Mouse (Mus musculus): ENCODE data around the gene Hist1h4c. TPM values are rescaled to one million over a fixed set of nuclear protein-coding genes. Genes with fewer than 3 reads are reported as not detected.
"Not testable (repeated sequence)": the region's sequence is repeated elsewhere in the genome, so short reads cannot be mapped to it uniquely, and the experiment has no call there.

Gene Hist1h4c
- polyA plus RNA-seq, 1 experiment, result 3.0 TPM

- Histone ChIP-seq H3K36me3 (ENCODE audit: control insufficient read depth) (peaks cover 24% of the 10 kb centered on the region), H3K4me3 (replicated peaks) (peak overlapping the region; percentile 19), H3K27me3 (ENCODE audit: control insufficient read depth) (no peaks in the 10 kb centered on the region), H3K4me1 (ENCODE audit: control insufficient read depth) (peaks cover 51% of the 10 kb centered on the region), H3K9me3 (ENCODE audit: control insufficient read depth, low read length) (no peaks in the 10 kb centered on the region)
- TF ChIP-seq GATA1 (IDR thresholded peaks at IDR 0.05; ENCODE audit: low read length) (no peak), TAL1 (IDR thresholded peaks at IDR 0.05; ENCODE audit: low read length) (no peak)
Observed at GRCm38 (mm10) chr13:23687907-23688306, 10.3 kb downstream of the Hist1h4c start.

DNA sequence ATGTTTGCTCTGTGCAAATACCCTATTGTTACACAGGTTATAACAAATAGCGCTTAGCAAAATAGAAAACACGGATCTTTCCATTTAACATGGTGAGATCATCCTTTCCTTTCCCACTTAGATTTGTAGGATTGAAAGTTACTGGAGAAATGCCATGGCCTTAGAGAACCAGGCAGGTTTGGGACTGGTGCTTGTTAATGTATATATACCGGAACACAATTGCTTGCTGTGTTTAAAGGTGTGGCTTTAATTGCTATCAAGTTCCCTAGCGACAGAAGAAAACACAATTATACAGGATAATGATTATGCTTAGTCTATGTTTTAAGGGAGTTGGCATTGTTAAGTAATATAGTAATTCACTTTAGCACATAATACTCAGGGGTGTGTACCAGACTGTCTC is 11.1 kb downstream of the Hist1h4c start:
- TF ChIP-seq TAL1 (IDR thresholded peaks at IDR 0.05; ENCODE audit: low read length) (no peak), GATA1 (IDR thresholded peaks at IDR 0.05; ENCODE audit: low read length) (no peak)
- Histone ChIP-seq H3K36me3 (ENCODE audit: control insufficient read depth) (peaks cover 24% of the 10 kb centered on the region), H3K27me3 (ENCODE audit: control insufficient read depth) (no peaks in the 10 kb centered on the region), H3K9me3 (ENCODE audit: control insufficient read depth, low read length) (no peaks in the 10 kb centered on the region), H3K4me1 (ENCODE audit: control insufficient read depth) (peaks cover 58% of the 10 kb centered on the region), H3K4me3 (replicated peaks) (peak overlapping the region; percentile 17)

GRCm38 (mm10) chr13:23685966-23686365 is 12.3 kb downstream of the Hist1h4c start:
- no peak for TF ChIP-seq TAL1 (IDR thresholded peaks at IDR 0.05; ENCODE audit: low read length)
- no peak for TF ChIP-seq GATA1 (IDR thresholded peaks at IDR 0.05; ENCODE audit: low read length)
- H3K36me3 ChIP-seq (ENCODE audit: control insufficient read depth), result peaks cover 16% of the 10 kb centered on the region
- H3K4me1 ChIP-seq (ENCODE audit: control insufficient read depth), result peaks cover 67% of the 10 kb centered on the region
- no peaks in the 10 kb centered on the region for H3K27me3 ChIP-seq (ENCODE audit: control insufficient read depth)
- H3K4me3 ChIP-seq (replicated peaks), result peak overlapping the region; percentile 79
- no peaks in the 10 kb centered on the region for H3K9me3 ChIP-seq (ENCODE audit: control insufficient read depth, low read length)

DNA sequence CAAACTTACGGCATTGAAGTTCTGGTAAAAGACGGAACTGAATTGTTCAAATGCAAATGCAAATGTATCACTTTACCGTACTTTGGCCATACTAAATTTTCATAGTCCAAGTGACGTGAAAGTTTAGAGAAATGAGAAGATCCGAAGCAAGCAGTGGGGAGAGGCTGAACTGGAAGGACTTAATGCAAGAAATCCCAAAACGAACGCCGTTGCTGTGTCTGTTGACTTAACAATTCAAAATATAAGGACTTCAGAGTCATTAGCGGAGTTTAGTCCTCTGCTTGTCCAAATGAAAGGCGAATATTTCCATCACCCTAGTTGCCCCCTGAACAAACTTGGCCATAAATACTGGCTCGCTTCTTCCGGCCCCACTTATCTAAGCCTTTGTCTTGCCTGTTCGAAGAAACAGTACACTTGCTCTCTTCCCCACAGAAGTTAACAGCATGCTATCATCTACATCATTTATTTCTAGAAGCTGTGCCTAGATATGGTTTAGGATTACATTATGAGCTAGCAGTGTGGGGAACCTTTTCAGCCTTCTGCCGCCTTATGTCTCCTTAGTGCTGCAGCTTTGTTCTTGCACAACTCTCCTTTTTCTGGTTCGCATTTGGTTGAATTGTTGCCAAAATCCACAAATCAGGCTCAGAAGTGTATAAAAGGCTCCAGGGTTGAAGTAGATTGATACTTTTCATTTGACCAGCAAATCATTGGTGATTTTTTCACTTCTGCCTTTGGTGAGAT is 13.0 kb downstream of the Hist1h4c start:
- Histone ChIP-seq H3K9me3 (ENCODE audit: control insufficient read depth, low read length) (no peaks in the 10 kb centered on the region), H3K27me3 (ENCODE audit: control insufficient read depth) (no peaks in the 10 kb centered on the region), H3K4me3 (replicated peaks) (peak overlapping the region; percentile 79), H3K4me1 (ENCODE audit: control insufficient read depth) (peaks cover 68% of the 10 kb centered on the region), H3K36me3 (ENCODE audit: control insufficient read depth) (peaks cover 10% of the 10 kb centered on the region)
- TF ChIP-seq GATA1 (IDR thresholded peaks at IDR 0.05; ENCODE audit: low read length) (no peak), TAL1 (IDR thresholded peaks at IDR 0.05; ENCODE audit: low read length) (no peak)

- H3K9me3 ChIP-seq (ENCODE audit: control insufficient read depth, low read length); H3K27me3 ChIP-seq (ENCODE audit: control insufficient read depth); H3K36me3 ChIP-seq (ENCODE audit: control insufficient read depth): not testable (repeated sequence)
- Histone ChIP-seq H3K4me3 (replicated peaks) (peak overlapping the region; percentile 79), H3K4me1 (ENCODE audit: control insufficient read depth) (peaks cover 71% of the 10 kb centered on the region)
Observed at GRCm38 (mm10) chr13:23684295-23684945, 13.8 kb downstream of the Hist1h4c start.

GRCm38 (mm10) chr13:23683755-23684281 is 14.4 kb downstream of the Hist1h4c start, which contains the start of the genes Hist1h2ac and Hist1h2bc:
Gene Hist1h2ac, minus strand, starts transcription at chr13:23683948.
Gene Hist1h2bc, plus strand, starts transcription at chr13:23684199.
- TF ChIP-seq TAL1 (IDR thresholded peaks at IDR 0.05; ENCODE audit: low read length) (no peak), GATA1 (IDR thresholded peaks at IDR 0.05; ENCODE audit: low read length) (no peak)
- peak within 1 kb of the TSS; percentile 79 for H3K4me3 ChIP-seq (replicated peaks)
- H3K36me3 ChIP-seq (ENCODE audit: control insufficient read depth), result peaks cover 7% of the 10 kb centered on the region
- peaks cover 67% of the 10 kb centered on the region for H3K4me1 ChIP-seq (ENCODE audit: control insufficient read depth)
- H3K27me3 ChIP-seq (ENCODE audit: control insufficient read depth), result no peaks in the 10 kb centered on the region
- H3K9me3 ChIP-seq (ENCODE audit: control insufficient read depth, low read length), result no peaks in the 10 kb centered on the region

- Histone ChIP-seq H3K4me1 (ENCODE audit: control insufficient read depth) (peaks cover 62% of the 10 kb centered on the region), H3K4me3 (replicated peaks) (peak overlapping the region; percentile 69)
- not testable (repeated sequence) for H3K27me3 ChIP-seq (ENCODE audit: control insufficient read depth); H3K9me3 ChIP-seq (ENCODE audit: control insufficient read depth, low read length); H3K36me3 ChIP-seq (ENCODE audit: control insufficient read depth)
Observed at GRCm38 (mm10) chr13:23682947-23683754, 15.1 kb downstream of the Hist1h4c start.

DNA sequence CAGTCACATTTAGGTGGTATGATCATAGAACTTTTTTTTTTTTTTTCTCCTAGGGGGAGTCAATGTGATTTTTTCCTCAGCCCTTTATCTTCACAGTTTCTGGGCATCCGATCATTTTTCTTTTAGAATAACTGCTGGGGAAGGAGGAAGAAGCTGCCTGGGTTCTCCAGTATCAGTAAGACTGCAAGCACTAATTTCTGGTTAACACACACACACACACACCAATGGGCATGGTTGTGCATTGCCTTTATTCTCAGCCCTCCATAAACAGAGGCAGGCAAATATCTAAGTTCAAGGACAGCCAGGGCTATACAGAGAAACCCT is 15.7 kb downstream of the Hist1h4c start:
- peak overlapping the region; percentile 69 for H3K4me3 ChIP-seq (replicated peaks)
- TF ChIP-seq TAL1 (IDR thresholded peaks at IDR 0.05; ENCODE audit: low read length), result no peak
- TF ChIP-seq GATA1 (IDR thresholded peaks at IDR 0.05; ENCODE audit: low read length), result no peak
- H3K27me3 ChIP-seq (ENCODE audit: control insufficient read depth), result no peaks in the 10 kb centered on the region
- no peaks in the 10 kb centered on the region for H3K9me3 ChIP-seq (ENCODE audit: control insufficient read depth, low read length)
- H3K36me3 ChIP-seq (ENCODE audit: control insufficient read depth), result 0 out of 2 replicates have a peak, but pooled peaks cover 3% of the 10 kb centered on the region
- peaks cover 59% of the 10 kb centered on the region for H3K4me1 ChIP-seq (ENCODE audit: control insufficient read depth)

Data from erythroblast, embryonic 14.5 days (primary cell).